Mouse (Mus musculus) forebrain, embryonic 14.5 days (tissue): ENCODE measurements around the gene Ripor2. TPM values are rescaled to one million over a fixed set of nuclear protein-coding genes. Genes with fewer than 3 reads are reported as not detected.

Source experiments
- ATAC-seq: fragments of 200-750 bp; cut with Nextera tagmentation; 2 replicates; pipeline ENCODE4 v1.8.0; 2017; ENCODE audit warnings: mild to moderate bottlenecking, moderate library complexity
- DNase-seq: peaks from one replicate; pipeline ENCODE4 v3.0.0-alpha.2; 2015; ENCODE audit warnings: low spot score
- H3K27ac ChIP-seq: fragments of 300-500 bp; sonication (generic); 2 replicates; pipeline ENCODE4 v1.5.1; 2014; ENCODE audit warnings: low read depth, mild to moderate bottlenecking, control low read depth, low read length, moderate library complexity
- H3K27me3 ChIP-seq: fragments of 300-500 bp; sonication (generic); replicated peaks from 2 replicates; pipeline ENCODE4 v1.6.1; 2014; ENCODE audit warnings: low read length, control low read depth, mixed read lengths; ENCODE audit not compliant: control insufficient read depth, insufficient read depth
- H3K36me3 ChIP-seq: fragments of 300-500 bp; sonication (generic); 2 replicates; pipeline ENCODE4 v1.6.1; 2014; ENCODE audit warnings: low read length, control low read depth; ENCODE audit not compliant: control insufficient read depth, insufficient read depth
- H3K4me1 ChIP-seq: fragments of 300-500 bp; sonication (generic); 2 replicates; pipeline ENCODE4 v1.6.1; 2014; ENCODE audit warnings: antibody characterized with exemption, low read length, control low read depth; ENCODE audit not compliant: control insufficient read depth, insufficient read depth
- H3K4me2 ChIP-seq: fragments of 300-500 bp; sonication (generic); 2 replicates; pipeline ENCODE4 v1.6.1; 2014; ENCODE audit warnings: mild to moderate bottlenecking, control low read depth, low read length
- H3K4me3 ChIP-seq: fragments of 300-500 bp; sonication (generic); 2 replicates; pipeline ENCODE4 v1.5.1; 2014; ENCODE audit warnings: low read depth, low read length, control low read depth
- H3K9ac ChIP-seq: fragments of 300-500 bp; sonication (generic); 2 replicates; pipeline ENCODE4 v1.6.1; 2014; ENCODE audit warnings: mild to moderate bottlenecking, low read length, control low read depth, moderate library complexity
- H3K9me3 ChIP-seq: fragments of 300-500 bp; sonication (generic); replicated peaks from 2 replicates; pipeline ENCODE4 v1.6.1; 2016; ENCODE audit warnings: low read length, control low read depth, mixed read lengths; ENCODE audit not compliant: control insufficient read depth
- WGBS: fragments of 180-500 bp; shearing (Covaris S2); extraction: QIAGEN DNeasy Blood & Tissue Kit; methylation state at CpG from one replicate; pipeline ENCODE4 v1.1.7; 2014; 5-methylcytosine and 5-hydroxymethylcytosine counted together
- polyA plus RNA-seq: library from polyadenylated mRNA; unstranded; fragments of >200 nt; fragmentation: Nextera tagmentation; extraction: Ambion mirVana; gene quantifications from 2 replicates; pipeline ENCODE4 v1.2.1, GENCODE M21; 2014

Gene Ripor2
- polyA plus RNA-seq, 1 experiment from 2014 or later = 16.9 TPM

DNA sequence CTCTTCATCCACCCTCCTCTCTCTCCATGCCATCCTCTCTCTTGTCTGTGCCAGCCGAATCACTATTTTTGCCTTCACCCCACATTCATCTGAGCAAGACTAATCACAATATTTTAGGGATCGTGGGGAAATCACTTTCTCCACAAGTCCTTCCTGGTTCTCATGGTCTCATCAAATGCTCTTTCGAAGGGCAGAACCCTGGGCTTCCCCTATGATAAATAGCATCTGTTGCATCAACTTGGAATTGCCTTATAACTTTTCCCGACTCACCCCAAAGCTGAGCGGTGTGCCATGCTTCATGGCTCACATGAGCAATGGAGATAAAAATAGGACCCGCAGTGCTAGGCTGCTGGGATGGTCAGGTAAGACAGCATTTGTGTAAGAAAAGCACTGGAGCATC, 9.7 kb downstream of the Ripor2 start:
- H3K36me3 ChIP-seq = no peaks in the 10 kb centered on the region
- no peaks in the 10 kb centered on the region for H3K9me3 ChIP-seq
- ATAC-seq (no peak), DNase-seq (no peak)
- H3K4me1 ChIP-seq = no peaks in the 10 kb centered on the region
- H3K4me2 ChIP-seq = no peak overlapping the region
- H3K4me3 ChIP-seq = no peak overlapping the region
- 93% methylated on average over 6 of the region's 6 CpGs for WGBS
- H3K9ac ChIP-seq = no peak overlapping the region
- no peak overlapping the region for H3K27ac ChIP-seq
- H3K27me3 ChIP-seq = no peaks in the 10 kb centered on the region

DNA sequence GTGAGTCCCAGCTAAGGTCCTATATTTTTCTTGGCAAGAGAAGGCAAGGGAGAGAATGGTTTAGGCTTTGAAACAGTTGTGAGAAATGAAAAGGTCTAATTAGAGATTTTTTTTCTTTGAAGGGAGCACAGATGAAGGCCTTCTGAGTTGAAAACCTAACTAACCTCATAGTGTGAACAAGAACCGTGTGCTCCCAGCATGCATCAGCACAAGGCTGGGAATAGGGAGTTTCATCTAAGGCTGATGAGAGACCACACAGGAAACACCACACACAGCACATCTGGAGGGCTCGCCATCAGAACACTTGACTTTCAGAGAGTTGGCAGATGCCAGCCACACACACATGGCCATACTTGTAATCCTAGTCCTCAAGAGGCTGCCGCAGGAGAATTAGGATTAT, 12.3 kb downstream of the Ripor2 start:
- WGBS = 44% methylated on average over 3 of the region's 3 CpGs
- DNase-seq (peak; percentile 22), ATAC-seq (no peak)

DNA sequence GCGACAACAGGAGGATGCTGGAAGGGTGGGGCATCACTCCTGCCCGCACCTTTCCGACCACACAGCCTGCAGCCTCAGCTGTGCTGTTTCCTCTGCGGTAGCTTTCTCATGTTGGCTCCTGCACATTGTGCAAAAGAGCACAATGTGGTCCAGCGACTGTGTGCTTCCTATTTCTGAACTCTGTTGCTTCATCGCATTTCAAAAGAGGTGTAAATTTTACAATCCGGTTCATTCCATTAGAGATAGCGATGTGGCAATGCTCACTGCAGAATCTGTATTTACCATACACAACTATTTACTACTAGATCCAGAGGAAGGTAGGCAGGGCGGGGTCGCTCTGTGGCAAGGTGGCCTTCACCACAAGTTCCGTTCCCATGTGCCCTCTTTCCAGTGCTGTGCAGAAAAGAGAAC, 17.6 kb downstream of the Ripor2 start:
- H3K27ac ChIP-seq = no peak overlapping the region
- ATAC-seq (no peak), DNase-seq (no peak)
- H3K9me3 ChIP-seq = no peaks in the 10 kb centered on the region
- no peak overlapping the region for H3K4me2 ChIP-seq
- 87% methylated on average over 11 of the region's 11 CpGs for WGBS
- H3K4me3 ChIP-seq = no peak overlapping the region
- peaks cover 8% of the 10 kb centered on the region for H3K4me1 ChIP-seq
- no peak overlapping the region for H3K9ac ChIP-seq
- H3K27me3 ChIP-seq = no peaks in the 10 kb centered on the region
- no peaks in the 10 kb centered on the region for H3K36me3 ChIP-seq

More for the DNA sequence above, 12.3 kb downstream of the Ripor2 start:
- Histone ChIP-seq H3K4me2 (no peak overlapping the region), H3K27ac (no peak overlapping the region), H3K4me3 (no peak overlapping the region), H3K27me3 (no peaks in the 10 kb centered on the region), H3K36me3 (no peaks in the 10 kb centered on the region), H3K9ac (no peak overlapping the region), H3K4me1 (no peaks in the 10 kb centered on the region), H3K9me3 (no peaks in the 10 kb centered on the region)

DNA sequence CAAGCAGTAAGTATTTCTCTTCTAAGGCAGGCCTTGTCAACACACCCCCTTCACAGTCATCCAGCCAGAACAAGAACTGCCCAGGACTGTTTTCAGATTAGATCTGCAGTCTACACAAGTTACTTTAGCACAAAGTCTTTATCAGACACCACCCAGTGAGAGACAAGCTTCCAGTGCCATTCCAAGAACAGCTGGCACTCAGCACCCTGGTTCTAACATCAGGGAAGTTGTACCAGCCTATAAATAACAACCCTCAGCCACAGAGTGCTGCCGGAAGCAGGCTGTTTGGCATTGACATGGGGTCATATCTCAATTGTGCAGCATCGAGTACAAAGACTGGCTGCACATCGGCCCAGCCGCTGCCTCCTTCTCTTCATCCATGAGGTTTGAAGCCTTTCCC, 21.0 kb downstream of the Ripor2 start:
- DNase-seq (peak; percentile 9), ATAC-seq (no peak)
- WGBS = 45% methylated on average over 4 of the region's 4 CpGs
- Histone ChIP-seq H3K27ac (peak overlapping the region; percentile 36; the same call in 1 of the 2 replicates), H3K36me3 (no peaks in the 10 kb centered on the region), H3K9me3 (no peaks in the 10 kb centered on the region), H3K4me1 (peaks cover 12% of the 10 kb centered on the region), H3K4me3 (no peak overlapping the region), H3K9ac (peak overlapping the region; percentile 13; the same call in 1 of the 2 replicates), H3K4me2 (peak overlapping the region; percentile 23; the same call in 1 of the 2 replicates), H3K27me3 (no peaks in the 10 kb centered on the region)

DNA sequence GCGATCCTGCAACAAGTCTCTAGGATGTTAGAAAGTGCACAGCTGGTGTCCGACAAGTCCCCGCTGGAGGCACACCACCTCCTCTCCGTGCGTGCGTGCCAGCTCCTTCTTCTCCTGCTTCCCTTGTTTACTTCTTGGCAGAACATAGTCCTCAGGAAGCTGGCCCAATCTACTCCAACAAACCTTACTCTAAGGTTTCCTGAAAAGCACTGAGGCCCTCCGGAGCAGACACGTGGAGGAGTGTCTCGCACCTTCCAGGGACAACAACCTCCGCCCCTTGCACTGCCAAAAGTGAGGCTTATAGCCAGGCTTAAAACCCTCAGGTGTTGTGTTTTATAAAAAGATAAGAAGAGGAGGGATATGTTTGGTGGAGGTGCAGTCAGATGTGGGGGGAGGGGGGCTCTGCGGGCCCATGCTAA, 21.6 kb downstream of the Ripor2 start:
- no peaks in the 10 kb centered on the region for H3K9me3 ChIP-seq
- 28% methylated on average over 11 of the region's 11 CpGs for WGBS
- H3K36me3 ChIP-seq = no peaks in the 10 kb centered on the region
- H3K9ac ChIP-seq = peak overlapping the region; percentile 13; the same call in 1 of the 2 replicates
- ATAC-seq (no peak; the same call in 1 of the 2 replicates), DNase-seq (peak; percentile 13)
- H3K27ac ChIP-seq = peak overlapping the region; percentile 36; the same call in 1 of the 2 replicates
- H3K4me1 ChIP-seq = peaks cover 12% of the 10 kb centered on the region
- no peak overlapping the region for H3K4me3 ChIP-seq
- no peaks in the 10 kb centered on the region for H3K27me3 ChIP-seq
- H3K4me2 ChIP-seq = peak overlapping the region; percentile 23; the same call in 1 of the 2 replicates

DNA sequence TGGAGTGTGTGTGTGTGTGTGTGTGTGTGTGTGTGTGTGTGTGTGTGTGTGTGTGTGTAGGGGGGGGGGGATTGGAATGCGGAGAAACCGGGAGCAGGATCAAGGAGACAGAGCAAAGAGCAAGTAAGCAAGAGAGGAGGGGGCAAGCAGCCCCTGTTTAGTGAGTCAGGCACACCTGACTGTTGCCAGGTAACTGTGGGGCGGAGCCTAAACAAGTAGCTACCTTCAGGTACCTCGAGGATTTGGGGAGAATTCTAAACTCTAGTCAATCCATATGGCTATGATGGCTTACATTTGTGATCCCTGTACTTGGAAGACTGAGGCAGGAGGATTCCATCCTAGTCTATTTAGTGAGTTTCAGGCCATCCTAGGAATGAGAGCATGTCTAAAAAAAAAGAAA, 22.1 kb downstream of the Ripor2 start:
- Histone ChIP-seq H3K4me2 (peak overlapping the region; percentile 23; the same call in 1 of the 2 replicates), H3K36me3 (no peaks in the 10 kb centered on the region), H3K4me3 (no peak overlapping the region), H3K9me3 (no peaks in the 10 kb centered on the region), H3K4me1 (peaks cover 12% of the 10 kb centered on the region), H3K27me3 (no peaks in the 10 kb centered on the region), H3K27ac (no peak overlapping the region), H3K9ac (no peak overlapping the region)
- ATAC-seq (no peak), DNase-seq (no peak)
- WGBS = 44% methylated on average over 3 of the region's 4 CpGs

DNA sequence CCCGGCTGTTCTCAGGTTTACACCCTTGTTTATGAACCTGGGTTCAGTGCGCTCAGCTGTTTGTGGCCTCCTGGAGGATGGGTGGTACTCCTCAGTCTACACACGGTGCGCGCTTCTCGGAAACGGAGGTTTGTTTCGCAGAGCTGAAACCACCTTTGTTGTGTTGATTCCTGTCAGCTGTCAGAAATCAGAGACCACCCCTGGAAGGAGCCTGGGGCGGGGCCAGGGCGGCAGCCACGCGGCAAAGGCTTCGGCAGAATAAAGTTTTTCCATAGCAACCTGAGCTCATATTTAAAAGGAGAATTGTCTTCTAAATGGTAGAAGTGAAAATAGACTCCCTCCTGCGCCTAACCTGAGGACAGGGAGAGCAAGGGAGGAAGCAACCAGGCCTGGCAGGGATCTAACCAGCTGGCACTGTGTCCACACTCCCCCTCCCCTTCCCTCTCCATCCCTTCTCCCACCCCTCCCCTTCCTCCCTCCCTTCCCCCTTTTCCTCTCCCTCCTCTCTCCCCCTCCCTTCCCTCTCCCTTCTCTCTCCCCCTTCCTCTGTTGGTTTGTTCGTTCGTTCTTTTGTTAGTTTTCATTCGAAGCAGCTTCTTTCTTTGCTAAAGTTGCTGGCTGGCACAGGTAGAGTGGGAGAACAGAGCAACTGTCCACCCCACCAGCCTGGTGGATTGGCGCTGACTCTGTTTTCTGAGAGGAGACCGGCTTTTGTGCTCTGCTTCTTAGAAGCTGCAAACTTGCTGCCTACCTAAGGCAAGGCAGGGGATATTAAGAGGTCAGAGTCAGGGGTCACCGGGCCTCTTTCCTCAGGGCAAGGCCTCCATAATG, 23.0 kb downstream of the Ripor2 start:
- H3K36me3 ChIP-seq = no peaks in the 10 kb centered on the region
- peak overlapping the region; percentile 44; the same call in 1 of the 2 replicates for H3K27ac ChIP-seq
- no peaks in the 10 kb centered on the region for H3K27me3 ChIP-seq
- 3% methylated on average over 20 of the region's 20 CpGs for WGBS
- ATAC-seq (peak; percentile 80), DNase-seq (peak; percentile 73)
- H3K4me2 ChIP-seq = peak overlapping the region; percentile 58
- peak overlapping the region; percentile 46 for H3K9ac ChIP-seq
- peaks cover 12% of the 10 kb centered on the region for H3K4me1 ChIP-seq
- peak overlapping the region; percentile 27 for H3K4me3 ChIP-seq
- H3K9me3 ChIP-seq = no peaks in the 10 kb centered on the region

DNA sequence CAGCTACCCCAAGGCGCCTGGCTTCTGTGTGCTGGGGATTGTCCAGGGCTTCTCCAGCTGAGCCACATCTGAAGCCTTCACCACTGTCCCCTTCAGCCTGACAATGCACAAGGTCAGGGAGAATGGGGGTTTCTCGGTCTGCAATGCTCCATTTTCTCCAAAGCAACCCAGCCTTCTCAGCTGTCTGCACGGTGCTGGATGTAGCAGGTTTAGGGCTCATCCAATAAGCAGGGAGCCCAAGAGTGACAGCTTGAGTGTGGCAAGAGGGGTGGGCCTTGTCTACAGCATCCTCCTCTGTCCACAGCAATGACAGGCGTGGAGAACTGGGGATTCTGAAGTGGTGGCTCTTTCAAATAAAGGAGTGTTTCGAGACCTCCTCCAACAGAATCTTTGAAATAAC, 23.8 kb downstream of the Ripor2 start:
- 49% methylated on average over 5 of the region's 5 CpGs for WGBS
- no peaks in the 10 kb centered on the region for H3K9me3 ChIP-seq
- peak; percentile 11 for DNase-seq

DNA sequence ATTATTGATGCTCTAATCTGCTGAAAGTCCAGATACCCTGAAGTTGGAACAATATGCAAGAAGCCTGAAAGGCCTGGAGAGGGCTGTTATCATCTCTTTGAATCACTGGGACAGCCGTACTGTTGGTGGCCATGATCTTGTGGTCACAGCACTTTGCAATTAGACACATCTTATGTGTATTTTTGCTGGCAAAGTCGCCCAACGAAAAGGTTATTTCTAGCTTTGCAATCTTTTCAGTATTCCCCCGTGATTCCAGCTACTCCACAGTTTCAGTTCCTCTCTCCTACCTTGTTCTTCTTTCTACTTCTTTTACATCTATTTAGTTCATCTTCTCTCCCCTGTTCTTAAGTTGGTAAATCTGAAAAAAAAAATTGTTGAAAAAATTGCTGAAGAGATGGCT, 26.0 kb downstream of the Ripor2 start:
- no peak for DNase-seq
- Histone ChIP-seq H3K27ac (no peak overlapping the region), H3K4me1 (peaks cover 11% of the 10 kb centered on the region), H3K4me3 (no peak overlapping the region), H3K9ac (no peak overlapping the region), H3K9me3 (no peaks in the 10 kb centered on the region), H3K27me3 (no peaks in the 10 kb centered on the region), H3K4me2 (no peak overlapping the region), H3K36me3 (no peaks in the 10 kb centered on the region)
- 94% methylated on average over 4 of the region's 4 CpGs for WGBS
- no peak for ATAC-seq

More for the DNA sequence above, 23.8 kb downstream of the Ripor2 start:
- H3K9ac ChIP-seq = no peak overlapping the region
- peak overlapping the region; percentile 22; the same call in 1 of the 2 replicates for H3K27ac ChIP-seq
- no peaks in the 10 kb centered on the region for H3K36me3 ChIP-seq
- H3K27me3 ChIP-seq = no peaks in the 10 kb centered on the region
- H3K4me3 ChIP-seq = no peak overlapping the region
- peak; percentile 56; the same call in 1 of the 2 replicates for ATAC-seq
- peaks cover 12% of the 10 kb centered on the region for H3K4me1 ChIP-seq
- H3K4me2 ChIP-seq = no peak overlapping the region
